Mouse (Mus musculus) MEL (cell line): Measurements from ENCODE around the gene Baz1a. TPM values are rescaled to one million over a fixed set of nuclear protein-coding genes. Genes with fewer than 3 reads are reported as not detected.

Experiments
- DNase-seq: peaks from one replicate; pipeline ENCODE4 v3.0.0; 2011; ENCODE audit warnings: low read depth, low spot score
- H3K27ac ChIP-seq: 2 replicates; pipeline ENCODE4 v1.5.1; 2012; ENCODE audit warnings: low read depth, mild to moderate bottlenecking, control low read depth, low read length, moderate library complexity; ENCODE audit not compliant: control insufficient read depth
- H3K27me3 ChIP-seq, 2 experiments: fragments of 150-350 bp in 1 of 2; sonication (generic) in 1 of 2; 2 replicates each; pipeline ENCODE4 v1.6.1; 2012; ENCODE audit warnings: low read length in 2 of 2, mild to moderate bottlenecking in 2 of 2, improper control_type of control experiment in 1 of 2, moderate library complexity in 1 of 2; ENCODE audit not compliant: insufficient read depth in 2 of 2, control insufficient read depth in 1 of 2
- H3K36me3 ChIP-seq, 2 experiments: 2 replicates each; pipeline ENCODE4 v1.6.1; 2012 to 2014; ENCODE audit warnings: low read length in 2 of 2, improper control_type of control experiment in 1 of 2, inconsistent platforms in 1 of 2, mild to moderate bottlenecking in 1 of 2; ENCODE audit not compliant: insufficient read depth in 2 of 2, control insufficient read depth in 1 of 2
- H3K4me1 ChIP-seq, 2 experiments: fragments of 150-350 bp in 1 of 2; sonication (generic) in 1 of 2; 2 replicates each; pipeline ENCODE4 v1.6.1; 2012; ENCODE audit warnings: low read length in 2 of 2, improper control_type of control experiment in 1 of 2, mild to moderate bottlenecking in 1 of 2; ENCODE audit not compliant: insufficient read depth in 2 of 2, control insufficient read depth in 1 of 2
- H3K4me3 ChIP-seq, 2 experiments: fragments of 150-350 bp in 1 of 2; sonication (generic) in 1 of 2; 2 replicates each; pipeline ENCODE4 v1.5.1; 2012; ENCODE audit warnings: low read depth in 2 of 2, low read length in 2 of 2, mild to moderate bottlenecking in 2 of 2, moderate library complexity in 2 of 2, control low read depth in 1 of 2, improper control_type of control experiment in 1 of 2; ENCODE audit not compliant: control insufficient read depth in 1 of 2, insufficient read depth in 1 of 2
- H3K79me2 ChIP-seq: 2 replicates; pipeline ENCODE4 v1.6.1; 2012; ENCODE audit warnings: mild to moderate bottlenecking, low read length, moderate library complexity; ENCODE audit not compliant: control insufficient read depth, poor library complexity, insufficient read depth
- H3K9ac ChIP-seq: 2 replicates; pipeline ENCODE4 v1.6.1; 2012; ENCODE audit warnings: low read depth, mild to moderate bottlenecking, control low read depth, low read length, moderate library complexity; ENCODE audit not compliant: control insufficient read depth, poor library complexity, severe bottlenecking
- H3K9me3 ChIP-seq: fragments of 150-350 bp; sonication (generic); replicated peaks from 2 replicates; pipeline ENCODE4 v1.6.1; 2012; ENCODE audit warnings: mild to moderate bottlenecking, low read length, improper control_type of control experiment, moderate library complexity; ENCODE audit not compliant: insufficient read depth
- BHLHE40 ChIP-seq: IDR thresholded peaks from 2 replicates; pipeline ENCODE4 v1.6.1; 2012; ENCODE audit warnings: low read depth, mild to moderate bottlenecking, inconsistent platforms, low read length, improper control_type of control experiment, borderline replicate concordance
- CHD1 ChIP-seq: IDR thresholded peaks from 2 replicates; pipeline ENCODE4 v1.6.1; 2012; ENCODE audit warnings: low read depth, mild to moderate bottlenecking, inconsistent platforms, low read length, improper control_type of control experiment
- CTCF ChIP-seq, 3 experiments: IDR thresholded peaks in 2 of 3; conservative IDR thresholded peaks in 1 of 3; 2 replicates each; pipeline ENCODE4 v1.5.1; 2011 to 2012; ENCODE audit warnings: low read length in 3 of 3, low read depth in 2 of 3, mild to moderate bottlenecking in 2 of 3, improper control_type of control experiment in 1 of 3, inconsistent platforms in 1 of 3, mixed read lengths in 1 of 3, moderate library complexity in 1 of 3; ENCODE audit not compliant: control insufficient read depth in 1 of 3, insufficient read depth in 1 of 3, poor library complexity in 1 of 3, severe bottlenecking in 1 of 3
- EP300 ChIP-seq, 2 experiments: IDR thresholded peaks; 2 replicates each; pipeline ENCODE4 v1.6.1; 2011; ENCODE audit warnings: improper control_type of control experiment in 2 of 2, low read length in 2 of 2, low read depth in 1 of 2, mild to moderate bottlenecking in 1 of 2
- ETS1 ChIP-seq: IDR thresholded peaks from 2 replicates; pipeline ENCODE4 v1.6.1; 2012; ENCODE audit warnings: low read depth, mild to moderate bottlenecking, inconsistent platforms, low read length, improper control_type of control experiment, moderate library complexity
- HCFC1 ChIP-seq: IDR thresholded peaks from 2 replicates; pipeline ENCODE4 v1.6.1; 2012; ENCODE audit warnings: low read depth, mild to moderate bottlenecking, inconsistent platforms, low read length, improper control_type of control experiment, moderate library complexity
- JUND ChIP-seq: IDR thresholded peaks from 2 replicates; pipeline ENCODE4 v1.6.1; 2011; ENCODE audit warnings: low read depth, mild to moderate bottlenecking, improper control_type of control experiment, low read length
- KAT2A ChIP-seq: conservative IDR thresholded peaks from 2 replicates; pipeline ENCODE4 v1.6.1; 2012; ENCODE audit warnings: low read depth, low read length, improper control_type of control experiment, inconsistent platforms
- MAZ ChIP-seq: IDR thresholded peaks from 2 replicates; pipeline ENCODE4 v1.6.1; 2012; ENCODE audit warnings: low read depth, mild to moderate bottlenecking, inconsistent platforms, low read length, improper control_type of control experiment
- MEF2A ChIP-seq: IDR thresholded peaks from 2 replicates; pipeline ENCODE4 v1.6.1; 2014; ENCODE audit warnings: low read depth, mild to moderate bottlenecking, inconsistent platforms, low read length, improper control_type of control experiment; ENCODE audit not compliant: poor library complexity, insufficient replicate concordance, severe bottlenecking; ENCODE audit errors: extremely low read depth
- MXI1 ChIP-seq: IDR thresholded peaks from 2 replicates; pipeline ENCODE4 v1.6.1; 2011; ENCODE audit warnings: mild to moderate bottlenecking, low read depth, low read length, improper control_type of control experiment
- MYC ChIP-seq: IDR thresholded peaks from 2 replicates; pipeline ENCODE4 v1.6.1; 2011; ENCODE audit warnings: low read depth, mild to moderate bottlenecking, low read length, improper control_type of control experiment, moderate library complexity
- NELFE ChIP-seq: IDR thresholded peaks from 2 replicates; pipeline ENCODE4 v1.6.1; 2011; ENCODE audit warnings: low read depth, low read length, improper control_type of control experiment
- POLR2AphosphoS2 ChIP-seq: IDR thresholded peaks from 2 replicates; pipeline ENCODE4 v1.6.1; 2011; ENCODE audit warnings: low read length, improper control_type of control experiment
- POLR2AphosphoS5 ChIP-seq: IDR thresholded peaks from 2 replicates; pipeline ENCODE4 v1.6.1; 2012; ENCODE audit warnings: low read depth, borderline replicate concordance, mild to moderate bottlenecking, inconsistent platforms, low read length, moderate library complexity, mixed read lengths
- RAD21 ChIP-seq: IDR thresholded peaks from 2 replicates; pipeline ENCODE4 v1.6.1; 2011; ENCODE audit warnings: mild to moderate bottlenecking, low read depth, low read length, improper control_type of control experiment
- RCOR1 ChIP-seq: IDR thresholded peaks from 2 replicates; pipeline ENCODE4 v1.6.1; 2012; ENCODE audit warnings: low read depth, mild to moderate bottlenecking, inconsistent platforms, low read length, improper control_type of control experiment
- TAL1 ChIP-seq: IDR thresholded peaks from 2 replicates; pipeline ENCODE4 v1.6.1; 2012; ENCODE audit warnings: mild to moderate bottlenecking, inconsistent platforms, low read length, moderate library complexity, mixed read lengths
- TBP ChIP-seq: IDR thresholded peaks from 2 replicates; pipeline ENCODE4 v1.8.0; 2011; ENCODE audit warnings: low read depth, low read length, improper control_type of control experiment
- USF2 ChIP-seq, 2 experiments: IDR thresholded peaks; 2 replicates each; pipeline ENCODE4 v1.6.1; 2011 to 2012; ENCODE audit warnings: improper control_type of control experiment in 2 of 2, low read length in 2 of 2, borderline replicate concordance in 1 of 2, inconsistent platforms in 1 of 2, low read depth in 1 of 2, mild to moderate bottlenecking in 1 of 2; ENCODE audit not compliant: insufficient read depth in 1 of 2
- ZKSCAN1 ChIP-seq: IDR thresholded peaks from 2 replicates; pipeline ENCODE4 v1.6.1; 2012; ENCODE audit warnings: low read depth, mild to moderate bottlenecking, inconsistent platforms, low read length, improper control_type of control experiment, moderate library complexity
- ZNF384 ChIP-seq: IDR thresholded peaks from 2 replicates; pipeline ENCODE4 v1.6.1; 2012; ENCODE audit warnings: low read depth, mild to moderate bottlenecking, inconsistent platforms, low read length, improper control_type of control experiment
- polyA plus RNA-seq, 2 experiments: library from polyadenylated mRNA; stranded (reverse) in 1 of 2; unstranded in 1 of 2; fragments of >175 nt in 1 of 2; fragments of >200 nt in 1 of 2; gene quantifications; 2 replicates each; pipeline versions ENCODE4 v1.2.1 to v1.2.4; 2012; ENCODE audit warnings: low replicate concordance in 2 of 2, low read depth in 1 of 2; ENCODE audit not compliant: insufficient read length in 2 of 2, insufficient read depth in 1 of 2, missing spikeins in 1 of 2
- total RNA-seq: library from RNA; depleted of rRNA; stranded (reverse); fragments of 300-350 nt; gene quantifications from 2 replicates; pipeline ENCODE4 v1.2.3, GENCODE M21; 2012

Baz1a gene
- total and polyA plus RNA-seq, 3 experiments, result 39.8 to 203 (median 46.0) TPM

DNA sequence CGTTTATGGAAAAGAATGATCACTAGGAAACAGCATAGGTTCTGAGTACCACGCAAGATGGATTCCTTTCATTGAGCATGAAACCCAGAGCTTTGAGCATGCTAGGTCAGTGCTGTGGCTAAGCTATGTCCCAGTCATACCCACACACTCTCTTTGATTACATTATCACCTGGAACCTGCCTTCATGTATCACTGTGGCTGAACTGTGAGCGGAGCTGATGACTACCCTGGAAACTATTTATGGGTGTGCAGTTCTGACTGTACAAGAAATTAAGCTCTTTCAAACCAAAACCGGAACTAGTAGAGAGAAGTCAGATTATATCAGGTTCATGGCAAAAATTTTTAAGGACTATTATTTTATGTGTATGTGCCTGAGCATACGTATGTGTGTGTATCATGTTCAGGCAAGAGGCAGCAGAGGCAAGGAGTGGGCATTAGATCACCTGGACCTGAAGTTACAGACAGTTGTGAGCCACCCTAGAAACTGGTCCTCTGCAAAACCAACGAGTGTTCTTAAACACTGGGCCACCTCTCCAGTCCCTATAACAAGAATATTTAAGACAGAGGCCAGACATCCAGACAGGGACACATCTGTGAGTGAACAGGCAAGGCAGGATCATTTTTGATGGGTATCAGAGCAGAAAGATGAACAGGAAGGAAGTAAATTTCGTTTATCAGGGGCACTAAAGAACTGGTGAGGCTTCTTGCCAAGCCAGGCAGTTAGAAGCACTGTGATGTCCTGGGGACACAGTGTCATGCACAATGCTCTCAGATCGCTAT lies 2.4 kb upstream of the Baz1a start (continued):
- no peak for TF ChIP-seq JUND
- no peak for TF ChIP-seq BHLHE40
- no peak for TF ChIP-seq POLR2AphosphoS5
- TF ChIP-seq, all 39 proteins: peak for 12

DNA sequence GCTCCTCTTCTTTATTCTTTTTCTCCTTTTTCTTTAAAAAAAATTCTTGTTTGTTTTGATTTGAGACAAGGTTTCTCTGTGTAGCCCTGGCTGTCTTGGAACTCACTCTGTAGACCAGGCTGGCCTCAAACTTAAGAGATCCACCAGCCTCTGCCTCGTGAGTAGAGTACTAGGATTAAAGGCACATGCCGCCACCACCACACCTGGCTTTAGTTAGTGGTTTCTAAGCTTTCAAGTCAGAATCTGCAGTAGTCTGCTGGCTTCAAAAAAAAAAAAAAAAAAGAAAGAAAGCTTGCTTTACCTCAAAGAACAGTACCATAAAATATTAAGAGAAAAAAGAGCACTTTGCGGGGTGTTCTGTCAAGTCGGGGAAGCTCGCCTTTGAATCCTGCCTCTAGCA lies 1.3 kb upstream of the Baz1a start:
- no peaks in the 10 kb centered on the region for H3K27me3 ChIP-seq
- no peak for DNase-seq

DNA sequence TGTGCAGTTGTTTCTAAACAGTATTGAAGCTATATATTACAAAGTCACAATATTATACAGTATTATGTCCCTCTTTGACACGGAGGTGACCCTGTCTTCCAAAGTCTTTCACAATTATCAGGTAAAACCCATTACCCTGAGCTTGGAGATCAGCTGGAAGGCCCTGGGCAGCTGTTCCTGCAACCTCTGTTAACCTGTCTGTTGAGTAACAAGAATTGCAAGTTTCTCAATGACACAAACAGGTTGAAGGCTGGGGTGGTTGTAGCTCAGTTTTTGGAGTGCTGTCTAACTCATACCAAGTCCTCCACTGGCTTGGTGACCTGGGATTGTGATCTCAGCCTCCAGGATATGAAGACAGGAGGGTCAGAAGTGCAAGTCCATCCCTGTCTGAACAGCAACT lies 1.1 kb downstream of the Baz1a start:
- Histone ChIP-seq H3K9ac (no peak overlapping the region), H3K27ac (no peak overlapping the region), H3K9me3 (no peaks in the 10 kb centered on the region), H3K36me3 (peaks cover 0 to 20% of the 10 kb centered on the region in 2 experiments; a peak in 2 of 4 replicates), H3K4me3 (no peak overlapping the region), H3K4me1 (peaks cover 15 to 16% of the 10 kb centered on the region in 2 experiments), H3K79me2 (no peaks in the 10 kb centered on the region), H3K27me3 (no peaks in the 10 kb centered on the region)
- DNase-seq, result no peak
- TF ChIP-seq POLR2AphosphoS2, result no peak
- no peak for TF ChIP-seq USF2 (IDR thresholded peaks at IDR 0.05; ENCODE audit: borderline replicate concordance in 1 of 2, insufficient read depth in 1 of 2, low read depth in 1 of 2, low read length in 2 of 2)
- no peak for TF ChIP-seq ETS1
- TF ChIP-seq RCOR1, result no peak
- no peak for TF ChIP-seq HCFC1
- TF ChIP-seq CTCF (IDR thresholded peaks at IDR 0.05 in 2 of 3, conservative IDR thresholded peaks at IDR 0.05 in 1 of 3; ENCODE audit: control insufficient read depth in 1 of 3, insufficient read depth in 1 of 3, low read depth in 2 of 3, low read length in 3 of 3, poor library complexity in 1 of 3, severe bottlenecking in 1 of 3), result no peak
- no peak for TF ChIP-seq MXI1
- no peak for TF ChIP-seq JUND
- TF ChIP-seq TBP, result no peak
- TF ChIP-seq KAT2A, result no peak
- no peak for TF ChIP-seq EP300 (IDR thresholded peaks at IDR 0.05; ENCODE audit: low read depth in 1 of 2, low read length in 2 of 2)
- TF ChIP-seq MYC, result no peak
- TF ChIP-seq RAD21, result no peak
- TF ChIP-seq MEF2A, result no peak
- TF ChIP-seq NELFE, result no peak
- TF ChIP-seq TAL1, result no peak
- no peak for TF ChIP-seq CHD1
- no peak for TF ChIP-seq ZKSCAN1

More for the DNA sequence above, 1.3 kb upstream of the Baz1a start:
- Histone ChIP-seq H3K36me3 (peaks cover 0 to 37% of the 10 kb centered on the region in 2 experiments; a peak in 2 of 4 replicates), H3K4me1 (peaks cover 21 to 29% of the 10 kb centered on the region in 2 experiments), H3K79me2 (no peaks in the 10 kb centered on the region), H3K27ac (peak overlapping the region; percentile 8; the same call in 1 of the 2 replicates), H3K9ac (no peak overlapping the region), H3K9me3 (no peaks in the 10 kb centered on the region)
- TF ChIP-seq ZNF384, result peak; percentile 41; the same call in 1 of the 2 replicates
- TF ChIP-seq MAZ, result no peak
- TF ChIP-seq, all 39 proteins: peak for 1
- no peak overlapping the region for H3K4me3 ChIP-seq
